Mouse (Mus musculus) adrenal gland, postnatal 0 days (tissue): ENCODE data around the gene Bod1l. TPM values are rescaled to one million over a fixed set of nuclear protein-coding genes. Genes with fewer than 3 reads are reported as not detected.

Experiments used
- microRNA-seq: library from miRNA; unstranded; fragments of <30 nt; microRNA quantifications from one replicate; pipeline ENCODE4, GENCODE M21; 2016; ENCODE audit warnings: borderline replicate concordance; ENCODE audit not compliant: insufficient number of aligned reads
- polyA plus RNA-seq: library from polyadenylated mRNA; unstranded; fragments of >200 nt; fragmentation: Nextera tagmentation; extraction: Ambion mirVana; gene quantifications from 2 replicates; pipeline ENCODE4 v1.2.1, GENCODE M21; 2015

Bod1l gene
- 18.0 and 24.7 TPM in 2 replicates for polyA plus RNA-seq

DNA sequence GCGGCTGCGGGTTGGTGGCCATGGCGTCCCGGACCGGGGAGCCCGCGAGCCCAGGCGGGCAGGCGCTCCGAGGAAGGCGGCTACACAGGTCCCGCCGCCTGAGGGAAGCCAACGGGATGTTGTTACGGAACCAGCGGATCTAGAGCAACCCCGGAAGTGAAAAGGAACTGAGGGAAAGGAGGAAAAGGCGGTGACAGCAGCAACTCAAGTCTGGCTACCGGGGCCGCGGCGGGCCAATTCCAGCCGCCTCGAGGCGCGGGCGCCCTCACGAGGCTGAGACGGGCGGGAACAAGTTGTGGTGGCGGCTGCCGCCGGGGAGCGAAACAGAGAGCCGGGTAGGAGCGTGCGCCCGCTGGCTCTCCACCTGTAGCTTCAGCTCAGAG, at the start of gene Bod1l:
Gene Bod1l (minus strand): TSS at position 169 of the 383 bp plus-strand sequence.

DNA sequence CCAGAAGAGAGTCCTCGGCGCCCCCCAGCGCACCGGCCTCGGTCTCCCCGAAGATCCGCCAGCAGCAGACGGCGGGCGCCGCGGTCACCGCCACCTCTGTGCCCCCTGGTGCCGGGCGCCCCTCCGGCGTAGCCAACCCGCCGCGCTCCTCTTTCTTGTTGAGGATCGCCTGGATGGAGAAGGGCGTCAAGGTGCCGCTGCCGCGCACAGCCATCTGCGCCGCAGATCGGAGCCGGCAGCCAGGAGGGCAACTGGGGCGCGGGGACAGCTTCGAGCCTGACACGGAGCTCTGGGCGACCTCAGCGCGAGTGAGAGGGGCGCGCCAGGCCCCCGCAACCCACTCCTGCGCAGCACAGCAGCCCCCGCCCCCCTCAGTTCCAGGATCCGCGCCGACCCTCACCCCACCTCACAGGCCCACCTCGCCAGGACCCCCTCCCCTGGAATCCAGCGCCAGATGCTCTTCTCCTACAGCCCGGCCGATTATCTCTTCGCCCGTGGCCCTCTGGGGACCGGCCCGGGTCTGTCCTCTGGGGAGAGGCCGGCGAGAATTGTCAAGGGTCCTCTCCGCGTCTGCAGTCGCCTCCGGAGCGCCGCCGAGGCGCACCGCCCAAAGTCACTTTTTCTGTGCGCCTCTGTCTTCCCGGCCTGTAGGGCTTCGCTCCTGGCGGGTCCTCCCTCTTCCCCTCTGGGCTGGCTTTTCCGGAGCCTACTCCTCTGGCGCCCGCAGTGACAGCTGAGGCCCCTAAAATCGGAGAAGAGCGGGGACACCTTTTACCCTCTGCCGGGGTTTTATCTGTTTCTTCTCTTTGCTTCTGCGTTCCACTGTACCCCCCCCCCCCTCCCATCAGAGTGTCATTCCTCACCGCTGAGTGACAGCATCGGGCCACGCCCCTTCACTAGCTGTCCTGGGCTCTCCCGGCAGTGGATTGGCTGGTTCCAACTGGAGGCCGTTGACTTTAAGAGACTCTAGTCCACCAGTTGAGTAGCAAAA, 80.1 kb downstream of the Bod1l start, which contains the start of gene Nkx3-2:
Gene Nkx3-2 (minus strand): TSS at position 771 of the 991 bp plus-strand sequence.

Small RNA genes lying within 50 kb of the gene (microRNA-seq; reads per million reads assigned to microRNA genes)
- not detected for gene Mir6414

Other genes with a start within 250 kb of the Bod1l start
- 64.7 and 66.8 TPM in 2 replicates for gene Rab28, start 136.2 kb downstream of the Bod1l start, polyA plus RNA-seq
- 0.44 TPM in 1 of 2 replicates, not detected in the other for gene Nkx3-2, start 79.8 kb downstream of the Bod1l start, polyA plus RNA-seq
- gene Gm16223, start 223.6 kb upstream of the Bod1l start, polyA plus RNA-seq = not detected in 2 replicates